Mouse (Mus musculus) myocyte (in vitro differentiated cells): Measurements from ENCODE around the gene Setd1a.

ENCODE experiments used
- CEBPB ChIP-seq: IDR thresholded peaks from 2 replicates; pipeline ENCODE4 v1.6.1; 2011; ENCODE audit warnings: mild to moderate bottlenecking, moderate library complexity; ENCODE audit not compliant: poor library complexity, insufficient read depth, severe bottlenecking
- E2F4 ChIP-seq: IDR thresholded peaks from one replicate; pipeline ENCODE4 v1.6.1; 2011; ENCODE audit warnings: mild to moderate bottlenecking, control low read depth, moderate library complexity; ENCODE audit not compliant: insufficient read depth
- MAX ChIP-seq: IDR thresholded peaks from one replicate; pipeline ENCODE4 v1.6.1; 2011; ENCODE audit warnings: low read depth, mild to moderate bottlenecking, control low read depth
- MYOD1 ChIP-seq, 3 experiments: IDR thresholded peaks; one replicate each; pipeline ENCODE4 v1.6.1; 2011; ENCODE audit warnings: control low read depth in 2 of 3, low read depth in 2 of 3, mild to moderate bottlenecking in 2 of 3, moderate library complexity in 1 of 3; ENCODE audit not compliant: insufficient read length in 2 of 3, control insufficient read depth in 1 of 3
- MYOG ChIP-seq, 3 experiments: IDR thresholded peaks; one replicate each; pipeline ENCODE4 v1.6.1; 2011; ENCODE audit warnings: control low read depth in 2 of 3, low read depth in 2 of 3, mild to moderate bottlenecking in 2 of 3; ENCODE audit not compliant: insufficient read length in 2 of 3, control insufficient read depth in 1 of 3, insufficient read depth in 1 of 3
- POLR2A ChIP-seq: IDR thresholded peaks from one replicate; pipeline ENCODE4 v1.6.1; 2011; ENCODE audit warnings: low read depth, mild to moderate bottlenecking, control low read depth, moderate library complexity; ENCODE audit not compliant: insufficient read length
- POLR2AphosphoS2 ChIP-seq: IDR thresholded peaks from one replicate; pipeline ENCODE4 v1.6.1; 2011; ENCODE audit warnings: low read depth, control low read depth; ENCODE audit not compliant: insufficient read length
- REST ChIP-seq: IDR thresholded peaks from one replicate; pipeline ENCODE4 v1.6.1; 2011; ENCODE audit warnings: mild to moderate bottlenecking, control low read depth, moderate library complexity; ENCODE audit not compliant: insufficient read depth, insufficient read length
- SRF ChIP-seq: IDR thresholded peaks from one replicate; pipeline ENCODE4 v1.6.1; 2011; ENCODE audit warnings: low read depth; ENCODE audit not compliant: control insufficient read depth, insufficient read length
- TCF12 ChIP-seq: IDR thresholded peaks from one replicate; pipeline ENCODE4 v1.6.1; 2011; ENCODE audit warnings: mild to moderate bottlenecking, control low read depth; ENCODE audit not compliant: poor library complexity, insufficient read depth, severe bottlenecking
- TCF3 ChIP-seq: IDR thresholded peaks from one replicate; pipeline ENCODE4 v1.6.1; 2011; ENCODE audit warnings: low read depth, control low read depth; ENCODE audit not compliant: insufficient read length
- USF1 ChIP-seq: IDR thresholded peaks from one replicate; pipeline ENCODE4 v1.6.1; 2011; ENCODE audit warnings: low read depth, mild to moderate bottlenecking, control low read depth, moderate library complexity

DNA sequence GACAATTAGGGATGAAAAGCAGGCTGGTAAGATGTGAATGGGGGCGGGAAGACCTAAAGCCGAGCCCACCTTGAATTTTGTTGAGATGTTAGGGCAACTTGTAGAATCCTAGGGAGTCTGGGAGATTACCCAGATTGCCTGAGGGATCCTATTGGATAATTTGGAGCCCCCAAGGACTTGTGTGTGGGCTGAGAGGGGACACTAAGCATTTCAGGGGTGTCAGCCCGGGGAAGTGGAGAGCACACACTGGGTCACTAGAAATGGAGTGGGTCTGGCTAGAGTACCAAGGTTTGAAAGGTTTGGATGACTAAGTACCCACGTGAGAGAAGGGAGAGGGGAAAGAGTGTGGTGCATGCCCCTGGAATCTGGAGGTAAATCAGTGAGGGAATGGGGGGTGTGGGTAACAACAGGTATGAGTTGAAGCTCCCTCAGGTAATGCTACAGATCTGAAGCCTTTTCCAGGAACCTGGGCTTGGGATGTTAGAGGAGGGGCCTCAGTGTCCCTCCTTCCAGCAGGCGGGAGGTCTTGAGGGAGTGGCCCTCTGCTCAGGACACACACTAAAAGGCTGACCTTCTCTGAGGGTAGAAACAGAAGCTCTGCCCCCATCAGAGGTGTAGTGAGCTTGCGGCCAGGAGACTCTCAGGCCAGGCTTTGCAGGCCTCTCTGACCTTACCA lies 28.8 kb upstream of the Setd1a start:
- TF ChIP-seq USF1 (no peak), MAX (no peak), POLR2A (no peak), POLR2AphosphoS2 (no peak), CEBPB (no peak), MYOG (IDR thresholded peaks at IDR 0.05; ENCODE audit: control insufficient read depth in 1 of 3, insufficient read depth in 1 of 3, insufficient read length in 2 of 3, low read depth in 2 of 3) (no peak), REST (no peak), E2F4 (no peak), MYOD1 (IDR thresholded peaks at IDR 0.05; ENCODE audit: control insufficient read depth in 1 of 3, insufficient read length in 2 of 3, low read depth in 2 of 3) (no peak), TCF12 (no peak), TCF3 (no peak), SRF (no peak)
